In genomic region chr3:95141474-95141873, GRCm38 (mm10) we compare ENCODE assay signal across 10 mouse cellular contexts. TPM values are rescaled to one million over a fixed set of nuclear protein-coding genes. Genes with fewer than 3 reads are reported as not detected.
A peak's percentile ranks its signal among the peaks of the same experiment; 100 is the strongest.
DNase-seq lines count a peak whose midpoint lies in the region; ATAC-seq lines count a peak whose summit lies in the region.
"Had no signal": no experiment of that assay in that cellular context is flagged by ENCODE, and none has a peak within 500 bp of the region (broad histone marks: within the 10 kb centered on the region; RNA-seq: fewer than 3 reads in every experiment).

No protein-coding gene starts in this region.

- DNase-seq in heart, adult 11 months, result peak; percentile 97
- no peak for DNase-seq in heart, postnatal 14 days
- DNase-seq in MEL-GATA-1-ER (ENCODE audit: extremely low read depth, low read depth), result peak; percentile 70
- peak; percentile 64 for DNase-seq in splenic B cell, adult 2 months (ENCODE audit: low read depth, low spot score)
- no peak for DNase-seq in kidney, adult 9 months
- no peak for DNase-seq in adrenal gland, adult 2 months
- DNase-seq in left cerebral cortex, postnatal 36 days (ENCODE audit: low spot score in 2 of 2), result no peak

- H3K4me2 ChIP-seq in liver, embryonic 16.5 days (ENCODE audit: low read depth, low read length), result peak overlapping the region; percentile 22
- H3K4me2 ChIP-seq: midbrain, embryonic 13.5 days had no signal

- H3K27me3 ChIP-seq in liver, embryonic 16.5 days (ENCODE audit: control insufficient read depth, insufficient read depth, low read depth, low read length), result no peaks in the 10 kb centered on the region
- no peaks in the 10 kb centered on the region for H3K27me3 ChIP-seq in splenic B cell, adult 2 months (ENCODE audit: control insufficient read depth, insufficient read depth, low read length, poor library complexity, severe bottlenecking)
- H3K27me3 ChIP-seq: midbrain, embryonic 13.5 days had no signal

- H3K36me3 ChIP-seq in liver, embryonic 16.5 days (ENCODE audit: control insufficient read depth, insufficient read depth), result no peaks in the 10 kb centered on the region
- peaks cover 3% of the 10 kb centered on the region; the same call in 1 of the 2 replicates for H3K36me3 ChIP-seq in splenic B cell, adult 2 months (ENCODE audit: control insufficient read depth, insufficient read depth, low read length, poor library complexity, severe bottlenecking)

- no peak overlapping the region for H3K9ac ChIP-seq in liver, embryonic 16.5 days (ENCODE audit: low read depth, low read length)
- H3K9ac ChIP-seq: midbrain, embryonic 13.5 days had no signal

- H3K27ac ChIP-seq in liver, embryonic 16.5 days (ENCODE audit: low read length), result peak overlapping the region; percentile 66
- H3K27ac ChIP-seq: hindbrain, postnatal 0 days; midbrain, embryonic 13.5 days had no signal

- ATAC-seq in liver, embryonic 16.5 days (ENCODE audit: low read depth), result no peak
- ATAC-seq: hindbrain, postnatal 0 days had no signal

- intact Hi-C loops in heart, postnatal 14 days (cut with DNase I), result loop anchor here (5.0 kb wide), 1 partner anchor 76 kb away; the partner anchor contains the start of gene Gabpb2
- intact Hi-C loops in left cerebral cortex, postnatal 36 days (cut with DNase I), result loop anchor here (5.0 kb wide), 1 partner anchor 121 kb away; no protein-coding TSS in a partner anchor

- 27% methylated on average over 9 of the region's 9 CpGs for WGBS in liver, embryonic 16.5 days (ENCODE audit: insufficient replicate concordance)

- H3K9me3 ChIP-seq in liver, embryonic 16.5 days (replicated peaks; ENCODE audit: control insufficient read depth, low read length), result no peaks in the 10 kb centered on the region
- H3K9me3 ChIP-seq: midbrain, embryonic 13.5 days had no signal

- H3K4me1 ChIP-seq in liver, embryonic 16.5 days (ENCODE audit: control insufficient read depth, low read depth, low read length), result peaks cover 11% of the 10 kb centered on the region
- H3K4me1 ChIP-seq: midbrain, embryonic 13.5 days had no signal

- peak overlapping the region; percentile 39 for H3K4me3 ChIP-seq in liver, embryonic 16.5 days (ENCODE audit: low read depth, low read length)
- H3K4me3 ChIP-seq: midbrain, embryonic 13.5 days had no signal

RNA-seq across cellular contexts. Expression of gene Tnfaip8l2, which starts 0.7 kb away (rescaled TPM):
- 1 to 10 TPM; 3.0 to 3.1 TPM for total RNA-seq in heart, postnatal 14 days (2021)
- polyA plus RNA-seq in liver, embryonic 16.5 days (2015; fragmentation: Nextera tagmentation; extraction: Ambion mirVana), result 9.3 and 9.6 TPM in 2 replicates
- 1 to 10 TPM; 2.0 to 2.2 TPM for total RNA-seq in adrenal gland, adult 2 months (2021)
- polyA plus RNA-seq in adrenal gland, adult 2 months (2012; rRNA removed), result 3.7 and 4.9 TPM in 2 replicates
- total RNA-seq in left cerebral cortex, postnatal 36 days (2021), result 1 to 10 TPM; 2.5 TPM

RNA-seq across cellular contexts. Expression of gene Lysmd1, which starts 7.6 kb away (rescaled TPM):
- total RNA-seq in heart, postnatal 14 days (2021), result 1 to 10 TPM; 6.4 to 7.4 TPM
- polyA plus RNA-seq in liver, embryonic 16.5 days (2015; fragmentation: Nextera tagmentation; extraction: Ambion mirVana), result 7.5 and 7.8 TPM in 2 replicates
- total RNA-seq in adrenal gland, adult 2 months (2021), result 1 to 10 TPM; 7.1 to 9.0 TPM
- 3.7 and 4.7 TPM in 2 replicates for polyA plus RNA-seq in adrenal gland, adult 2 months (2012; rRNA removed)
- 10 to 100 TPM; 16.3 to 18.4 TPM for total RNA-seq in left cerebral cortex, postnatal 36 days (2021)

RNA-seq across cellular contexts. Expression of gene Scnm1, which starts 7.7 kb away (rescaled TPM):
- 10 to 100 TPM; 29.5 to 33.5 TPM for total RNA-seq in heart, postnatal 14 days (2021)
- polyA plus RNA-seq in liver, embryonic 16.5 days (2015; fragmentation: Nextera tagmentation; extraction: Ambion mirVana), result 24.7 and 25.5 TPM in 2 replicates
- total RNA-seq in adrenal gland, adult 2 months (2021), result 10 to 100 TPM; 33.4 to 37.0 TPM
- 17.6 and 18.6 TPM in 2 replicates for polyA plus RNA-seq in adrenal gland, adult 2 months (2012; rRNA removed)
- 10 to 100 TPM; 46.1 to 46.4 TPM for total RNA-seq in left cerebral cortex, postnatal 36 days (2021)

RNA-seq across cellular contexts. Expression of gene Tmod4, which starts 17.2 kb away (rescaled TPM):
- total RNA-seq in heart, postnatal 14 days (2021), result 10 to 100 TPM; 10.6 to 11.1 TPM
- 0.83 and 1.2 TPM in 2 replicates for polyA plus RNA-seq in liver, embryonic 16.5 days (2015; fragmentation: Nextera tagmentation; extraction: Ambion mirVana)
- under 1 TPM; 0.48 to 0.52 TPM for total RNA-seq in adrenal gland, adult 2 months (2021)
- 0.17 and 0.30 TPM in 2 replicates for polyA plus RNA-seq in adrenal gland, adult 2 months (2012; rRNA removed)
- under 1 TPM in 1 of 2 experiments, not detected in 1; 0.88 TPM for total RNA-seq in left cerebral cortex, postnatal 36 days (2021)

RNA-seq across cellular contexts. Expression of gene Sema6c, which starts 18.8 kb away (rescaled TPM):
- total RNA-seq in heart, postnatal 14 days (2021), result 10 to 100 TPM in 1 of 2 experiments, 1 to 10 TPM in 1; 5.8 to 11.8 TPM
- 0.19 and 0.20 TPM in 2 replicates for polyA plus RNA-seq in liver, embryonic 16.5 days (2015; fragmentation: Nextera tagmentation; extraction: Ambion mirVana)
- total RNA-seq in adrenal gland, adult 2 months (2021), result 1 to 10 TPM; 2.6 to 3.8 TPM
- polyA plus RNA-seq in adrenal gland, adult 2 months (2012; rRNA removed), result 8.6 and 12.4 TPM in 2 replicates
- 10 to 100 TPM; 20.2 to 21.0 TPM for total RNA-seq in left cerebral cortex, postnatal 36 days (2021)

Comparison
In these comparisons a context has a peak if more than half of its experiments do, and no peak if none do; other contexts are left out.
1. DNase-seq: peak in heart, adult 11 months (single experiment), MEL-GATA-1-ER (single experiment) and splenic B cell, adult 2 months (single experiment); none in heart, postnatal 14 days (0 of 2), kidney, adult 9 months (single experiment), adrenal gland, adult 2 months (single experiment) and left cerebral cortex, postnatal 36 days (0 of 2).